Mouse (Mus musculus) cerebellum, adult 2 months (tissue): ENCODE measurements around the gene Mdfi.

Experiments
- CTCF ChIP-seq: fragments of 200-500 bp; IDR thresholded peaks from 2 replicates; pipeline ENCODE4 v1.5.1; 2011; ENCODE audit warnings: low read depth, mild to moderate bottlenecking, control low read depth, low read length, moderate library complexity, borderline replicate concordance; ENCODE audit not compliant: insufficient read depth
- POLR2A ChIP-seq: fragments of 200-500 bp; IDR thresholded peaks from 2 replicates; pipeline ENCODE4 v1.6.1; 2011; ENCODE audit warnings: low read length, control low read depth, borderline replicate concordance; ENCODE audit not compliant: insufficient read depth

- no peak for TF ChIP-seq CTCF
- TF ChIP-seq POLR2A: no peak
Observed at GRCm38 (mm10) chr17:47783445-47784223, 50.9 kb downstream of the Mdfi start.
